Mouse (Mus musculus) ES-E14 (cell line): ENCODE measurements around the gene Itgb8. TPM values are rescaled to one million over a fixed set of nuclear protein-coding genes. Genes with fewer than 3 reads are reported as not detected.

Source experiments
- DNase-seq: peaks from one replicate; pipeline ENCODE4 v3.0.0-alpha.2; 2013; ENCODE audit warnings: low read depth, low spot score
- H3K27ac ChIP-seq: 2 replicates; pipeline ENCODE4 v1.5.1; 2012; ENCODE audit warnings: low read depth, mild to moderate bottlenecking, low read length, moderate library complexity, mixed read lengths; ENCODE audit not compliant: poor library complexity, insufficient read depth, severe bottlenecking
- H3K36me3 ChIP-seq: 2 replicates; pipeline ENCODE4 v1.6.1; 2012; ENCODE audit warnings: mild to moderate bottlenecking, low read length, moderate library complexity, mixed read lengths; ENCODE audit not compliant: control insufficient read depth, poor library complexity, insufficient read depth, severe bottlenecking
- H3K4me1 ChIP-seq, 2 experiments: fragments of 150-350 bp in 1 of 2; sonication (generic) in 1 of 2; 2 replicates each; pipeline ENCODE4 v1.6.1; 2012; ENCODE audit warnings: low read length in 2 of 2, mild to moderate bottlenecking in 1 of 2, mixed read lengths in 1 of 2; ENCODE audit not compliant: control insufficient read depth in 2 of 2, insufficient read depth in 2 of 2, poor library complexity in 1 of 2
- H3K4me3 ChIP-seq, 2 experiments: fragments of 150-350 bp in 1 of 2; sonication (generic) in 1 of 2; 2 replicates each; pipeline ENCODE4 v1.5.1; 2012; ENCODE audit warnings: low read length in 2 of 2, low read depth in 1 of 2, mild to moderate bottlenecking in 1 of 2, mixed read lengths in 1 of 2; ENCODE audit not compliant: insufficient read depth in 1 of 2, poor library complexity in 1 of 2, severe bottlenecking in 1 of 2
- H3K9ac ChIP-seq: 2 replicates; pipeline ENCODE4 v1.6.1; 2012; ENCODE audit warnings: low read depth, mild to moderate bottlenecking, low read length, mixed read lengths; ENCODE audit not compliant: poor library complexity, insufficient read depth, severe bottlenecking
- H3K9me3 ChIP-seq: fragments of 150-350 bp; sonication (generic); 2 replicates; pipeline ENCODE4 v1.6.1; 2012; ENCODE audit warnings: low read depth, mild to moderate bottlenecking, low read length; ENCODE audit not compliant: control insufficient read depth, insufficient read depth
- CHD2 ChIP-seq: IDR thresholded peaks from 2 replicates; pipeline ENCODE4 v1.6.1; 2014; ENCODE audit warnings: mild to moderate bottlenecking, low read depth, low read length, inconsistent platforms
- HCFC1 ChIP-seq: IDR thresholded peaks from 2 replicates; pipeline ENCODE4 v1.6.1; 2012; ENCODE audit warnings: low read length, inconsistent platforms, borderline replicate concordance; ENCODE audit not compliant: insufficient read depth
- MAFK ChIP-seq: IDR thresholded peaks from 2 replicates; pipeline ENCODE4 v1.6.1; 2014; ENCODE audit warnings: mild to moderate bottlenecking, low read depth, low read length, inconsistent platforms; ENCODE audit not compliant: insufficient read depth
- ZC3H11A ChIP-seq: IDR thresholded peaks from 2 replicates; pipeline ENCODE4 v1.6.1; 2012; ENCODE audit warnings: low read depth, mild to moderate bottlenecking, inconsistent platforms, low read length, borderline replicate concordance
- ZNF384 ChIP-seq: IDR thresholded peaks from 2 replicates; pipeline ENCODE4 v1.6.1; 2012; ENCODE audit warnings: low read depth, low read length, inconsistent platforms
- in situ Hi-C, 2 experiments: fragments of 600-800 bp; cut with MboI; formaldehyde crosslinking; loops; one replicate each; pipeline ENCODE4 v1.15.1; 2025; ENCODE audit warnings: low sequenced_read_pairs in 2 of 2, inconsistent platforms in 1 of 2; ENCODE audit not compliant: unreplicated experiment in 2 of 2
- total RNA-seq: library from RNA; depleted of rRNA; stranded (reverse); fragments of 300-350 nt; gene quantifications from 2 replicates; pipeline ENCODE4 v1.2.3, GENCODE M21; 2012

Gene Itgb8
- total RNA-seq, 1 experiment: 0.45 TPM

- Histone ChIP-seq H3K4me3 (no peak overlapping the region), H3K27ac (no peak overlapping the region), H3K9ac (no peak overlapping the region), H3K36me3 (no peaks in the 10 kb centered on the region), H3K9me3 (no peaks in the 10 kb centered on the region), H3K4me1 (no peaks in the 10 kb centered on the region)
- DNase-seq: no peak
- in situ Hi-C loops: no loop called here
- TF ChIP-seq CHD2 (no peak), ZNF384 (no peak), ZC3H11A (no peak), HCFC1 (no peak)
These were observed 48.8 kb downstream of the Itgb8 start for GRCm38 (mm10) chr12:119189814-119190213.

- no peaks in the 10 kb centered on the region for H3K9me3 ChIP-seq
- in situ Hi-C loops: no loop called here
- H3K36me3 ChIP-seq: no peaks in the 10 kb centered on the region
- H3K9ac ChIP-seq: no peak overlapping the region
- TF ChIP-seq ZC3H11A: no peak
- no peak for TF ChIP-seq CHD2
- TF ChIP-seq ZNF384: no peak
- no peak for TF ChIP-seq HCFC1
- no peak for TF ChIP-seq MAFK
- DNase-seq: no peak
- H3K27ac ChIP-seq: no peak overlapping the region
- no peaks in the 10 kb centered on the region for H3K4me1 ChIP-seq
- H3K4me3 ChIP-seq: no peak overlapping the region
These were observed 53.2 kb downstream of the Itgb8 start for GRCm38 (mm10) chr12:119185441-119185840.

- Histone ChIP-seq H3K9ac (no peak overlapping the region), H3K9me3 (no peaks in the 10 kb centered on the region), H3K27ac (no peak overlapping the region), H3K4me1 (no peaks in the 10 kb centered on the region), H3K4me3 (no peak overlapping the region), H3K36me3 (no peaks in the 10 kb centered on the region)
- in situ Hi-C loops: no loop called here
- DNase-seq: no peak
- TF ChIP-seq CHD2: no peak
- TF ChIP-seq ZNF384: no peak
- no peak for TF ChIP-seq MAFK
- TF ChIP-seq ZC3H11A: no peak
- no peak for TF ChIP-seq HCFC1
These were observed 56.2 kb downstream of the Itgb8 start for GRCm38 (mm10) chr12:119182215-119182924.

GRCm38 (mm10) chr12:119176017-119176416 is 62.6 kb downstream of the Itgb8 start:
- in situ Hi-C loops: no loop called here
- TF ChIP-seq CHD2: no peak
- no peak for TF ChIP-seq MAFK
- TF ChIP-seq HCFC1: no peak
- TF ChIP-seq ZC3H11A: no peak
- TF ChIP-seq ZNF384: no peak
- DNase-seq: no peak
- Histone ChIP-seq H3K9me3 (no peaks in the 10 kb centered on the region), H3K36me3 (no peaks in the 10 kb centered on the region), H3K4me1 (no peaks in the 10 kb centered on the region), H3K9ac (no peak overlapping the region), H3K27ac (no peak overlapping the region), H3K4me3 (no peak overlapping the region)
